Mouse (Mus musculus) inflammation-experienced regulatory T-cells, adult 6 months (primary cell): ENCODE measurements around the gene Mettl8. TPM values are rescaled to one million over a fixed set of nuclear protein-coding genes. Genes with fewer than 3 reads are reported as not detected.

ENCODE experiments used
- ATAC-seq: one replicate; pipeline ENCODE4 v1.8.0; 2017
- polyA plus RNA-seq, 3 experiments: library from polyadenylated mRNA; unstranded; fragments of 100-300 nt; shearing (Covaris generic); gene quantifications; one replicate each; pipeline ENCODE4 v1.2.1; 2017

The Mettl8 gene
- polyA plus RNA-seq, 3 experiments from 2014 or later: 8.0 to 17.2 (median 14.0) TPM

GRCm38 (mm10) chr2:71033014-71033413 lies 22.4 kb downstream of the Mettl8 start:
- no peak for ATAC-seq

- ATAC-seq: peak; percentile 84
These were observed 23.2 kb downstream of the Mettl8 start for GRCm38 (mm10) chr2:71031973-71032794.

DNA sequence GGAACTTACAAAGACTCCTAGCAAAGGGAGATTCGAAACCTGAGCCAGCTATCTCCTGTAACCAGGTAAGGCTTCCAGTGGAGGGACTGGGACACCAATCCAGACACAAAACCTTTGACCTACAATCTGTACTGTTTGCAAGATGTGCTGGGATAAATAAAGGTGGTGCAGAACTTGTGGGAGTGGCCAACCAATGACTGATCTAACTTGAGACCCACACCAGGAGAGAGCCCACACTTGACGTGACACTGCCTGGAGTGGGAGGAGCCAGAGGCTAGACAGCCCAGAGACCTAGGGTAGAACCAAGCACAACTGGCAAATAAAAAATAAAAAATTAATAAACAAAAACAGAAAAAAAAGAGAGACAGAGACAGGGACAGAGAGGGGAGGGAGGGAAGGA lies 24.7 kb downstream of the Mettl8 start:
- ATAC-seq: no peak

DNA sequence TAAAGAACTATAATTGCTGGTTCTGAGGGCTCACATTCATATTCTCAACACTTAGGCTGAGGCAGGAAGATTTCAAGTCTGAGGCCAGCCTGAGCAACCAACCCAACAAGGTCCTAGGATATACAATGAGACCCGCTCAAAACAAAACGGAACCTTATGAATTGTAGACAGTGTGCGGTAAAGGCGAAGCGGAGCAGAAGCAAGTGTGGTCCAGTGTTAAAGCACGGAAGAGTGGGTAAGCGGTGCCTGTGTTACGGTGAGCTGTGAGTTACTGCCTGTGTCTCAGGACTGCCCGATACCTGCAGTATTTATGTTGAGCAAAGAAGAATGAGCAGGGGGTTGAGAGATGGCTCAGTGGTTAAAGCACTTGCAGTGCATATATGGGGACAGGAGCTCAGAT lies 27.8 kb downstream of the Mettl8 start:
- ATAC-seq: no peak

DNA sequence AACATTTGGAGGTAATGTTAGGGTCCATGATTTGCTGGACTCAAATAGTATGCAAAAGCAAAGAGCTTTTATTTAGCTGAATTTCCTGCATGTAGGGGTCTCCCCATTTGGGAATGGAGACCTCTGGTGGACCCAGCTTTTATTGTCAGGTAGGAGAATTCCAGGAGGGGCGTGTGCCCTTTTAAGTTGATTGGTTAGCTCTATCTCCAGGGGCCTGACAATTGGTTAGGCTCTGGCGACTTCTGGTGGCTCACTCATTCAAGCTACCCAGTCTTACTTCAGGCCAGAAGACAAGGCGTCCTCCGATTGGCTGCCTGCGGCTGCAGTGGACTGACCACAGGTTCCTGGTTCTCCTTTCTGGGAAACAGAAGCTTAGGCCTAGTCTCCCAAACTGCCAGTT lies 28.6 kb downstream of the Mettl8 start:
- ATAC-seq: no peak

DNA sequence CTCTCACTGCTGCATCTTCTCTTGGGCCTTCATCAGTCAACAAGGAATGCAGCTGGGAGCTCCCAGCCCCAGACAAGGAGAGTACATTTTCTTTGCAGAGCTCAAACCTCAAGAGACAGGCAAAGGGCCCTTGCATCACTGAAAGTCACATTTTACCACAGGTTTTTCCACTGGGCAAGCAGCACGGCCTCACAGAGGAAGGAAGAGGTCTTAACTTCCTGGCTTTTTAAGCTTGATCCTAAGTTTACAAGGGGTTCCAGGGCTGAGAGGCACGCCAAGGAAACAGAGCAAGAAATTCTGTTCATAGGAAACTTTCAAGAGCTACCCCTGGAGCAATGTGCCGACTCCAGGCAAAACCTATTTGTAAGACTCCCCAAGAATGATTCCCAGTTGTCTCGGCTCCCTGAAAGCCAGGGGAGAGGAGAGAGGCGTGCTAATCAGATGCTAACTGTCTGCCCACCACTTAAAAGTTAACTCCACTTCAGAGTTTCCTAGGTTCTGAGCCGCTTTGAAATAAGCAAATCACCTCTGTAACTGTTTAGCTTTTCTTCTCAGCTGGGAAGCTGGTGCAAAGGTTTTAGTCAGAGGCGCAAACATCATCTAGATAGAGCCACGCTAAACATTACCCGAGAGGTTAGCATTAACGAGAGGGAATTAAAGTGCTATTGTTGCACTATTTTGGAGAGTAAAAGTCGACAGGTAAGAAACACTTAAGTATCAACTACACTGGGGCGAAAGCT lies 29.6 kb downstream of the Mettl8 start:
- no peak for ATAC-seq

GRCm38 (mm10) chr2:71023986-71024385 lies 31.4 kb downstream of the Mettl8 start:
- ATAC-seq: no peak

GRCm38 (mm10) chr2:71022991-71023390 lies 32.4 kb downstream of the Mettl8 start:
- no peak for ATAC-seq

DNA sequence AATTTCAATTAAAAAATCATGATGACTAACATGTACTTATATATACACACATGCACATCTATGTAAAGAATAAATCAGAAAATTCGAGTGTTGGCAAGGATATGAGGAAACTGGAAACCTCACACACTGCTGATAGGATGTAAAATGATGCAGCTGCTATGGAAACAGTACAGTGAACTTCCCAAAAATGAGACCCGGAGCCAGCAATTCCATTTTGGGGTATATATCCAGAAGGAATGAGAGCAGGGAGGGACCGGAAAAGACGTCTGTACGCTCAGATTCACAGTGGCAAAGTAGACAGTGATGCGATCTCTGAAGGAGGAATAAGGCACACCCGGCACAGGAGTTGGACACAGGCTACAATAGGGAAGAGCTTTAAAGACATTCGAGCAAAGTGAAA lies 34.7 kb downstream of the Mettl8 start:
- ATAC-seq: no peak

GRCm38 (mm10) chr2:71019704-71020375 lies 35.5 kb downstream of the Mettl8 start:
- ATAC-seq: no peak

- no peak for ATAC-seq
These were observed 36.1 kb downstream of the Mettl8 start for GRCm38 (mm10) chr2:71019277-71019676.

DNA sequence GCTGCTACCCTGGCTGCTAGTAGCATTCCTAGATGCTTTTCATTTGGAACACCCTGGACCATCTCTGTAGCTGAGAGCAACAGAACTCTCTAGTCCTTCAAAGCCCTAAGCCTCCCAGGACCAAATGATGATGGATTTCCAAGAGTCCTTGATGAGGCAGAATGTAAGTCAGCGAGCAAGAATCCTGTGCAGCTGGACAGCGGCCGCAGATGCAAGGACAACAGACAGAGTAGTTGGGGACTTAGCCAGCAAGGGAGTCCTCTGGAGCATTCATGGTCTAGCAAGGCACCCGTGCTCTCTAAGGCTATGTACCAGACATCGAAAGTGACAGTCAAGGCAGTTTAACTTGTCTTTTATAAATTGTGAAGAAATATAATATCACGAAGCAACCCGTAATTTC lies 41.9 kb downstream of the Mettl8 start:
- ATAC-seq: no peak

DNA sequence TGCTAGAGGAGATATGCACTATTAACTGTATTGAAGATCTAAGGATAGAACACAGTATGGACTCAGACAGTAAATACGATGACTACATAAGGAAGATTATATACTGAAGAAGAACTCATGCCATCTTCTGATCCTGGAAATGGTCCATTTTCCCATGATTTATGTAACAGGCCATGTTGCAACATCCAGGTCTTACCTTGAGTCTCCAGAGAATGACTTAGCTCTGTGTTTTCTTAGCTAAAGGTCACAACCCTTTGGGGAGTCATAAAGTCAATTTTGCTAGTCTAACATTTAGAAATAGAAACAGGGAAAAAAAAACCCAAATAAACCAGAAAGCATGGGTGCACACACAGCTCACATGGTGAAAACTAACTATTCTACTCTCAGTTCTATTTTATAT lies 43.6 kb downstream of the Mettl8 start:
- ATAC-seq: no peak

- no peak for ATAC-seq
These were observed 51.0 kb downstream of the Mettl8 start for GRCm38 (mm10) chr2:71004354-71004753.

DNA sequence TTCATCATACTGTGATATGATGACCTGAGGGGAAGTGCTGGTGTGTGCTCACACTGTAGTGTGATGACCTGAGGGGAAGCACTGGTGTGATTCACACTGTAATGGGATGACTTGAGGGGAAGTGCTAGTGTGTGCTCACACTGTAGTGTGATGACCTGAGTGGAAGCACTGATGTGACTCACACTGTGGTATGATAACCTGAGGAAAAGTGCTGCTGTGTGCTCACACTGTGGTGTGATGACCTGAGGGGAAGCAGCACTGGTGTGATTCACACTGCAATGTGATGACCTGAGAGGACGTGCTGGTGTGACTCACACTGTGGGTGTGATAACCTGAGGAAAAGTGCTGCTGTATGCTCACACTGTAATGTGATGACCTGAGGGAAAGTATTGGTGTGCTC lies 52.9 kb downstream of the Mettl8 start:
- no peak for ATAC-seq

DNA sequence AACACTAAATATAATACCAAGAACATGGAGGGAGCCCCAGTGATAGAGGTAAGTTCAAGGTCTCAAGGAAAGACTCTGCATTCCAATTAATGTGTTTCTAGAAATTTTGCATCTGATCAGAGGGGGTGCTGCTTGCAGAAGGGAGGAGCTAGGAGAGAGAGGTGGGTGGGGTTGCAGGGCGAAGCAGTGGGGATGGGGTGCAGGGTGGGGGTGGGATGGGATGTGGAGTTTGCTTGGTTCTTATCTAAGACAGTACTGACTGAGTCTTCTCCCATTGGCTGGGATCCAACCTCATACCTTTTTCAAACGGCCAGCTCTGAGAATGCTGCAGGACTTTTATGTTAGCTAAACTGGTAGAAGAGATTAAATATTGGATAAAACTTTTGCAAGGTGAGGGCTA lies 56.6 kb downstream of the Mettl8 start:
- no peak for ATAC-seq

DNA sequence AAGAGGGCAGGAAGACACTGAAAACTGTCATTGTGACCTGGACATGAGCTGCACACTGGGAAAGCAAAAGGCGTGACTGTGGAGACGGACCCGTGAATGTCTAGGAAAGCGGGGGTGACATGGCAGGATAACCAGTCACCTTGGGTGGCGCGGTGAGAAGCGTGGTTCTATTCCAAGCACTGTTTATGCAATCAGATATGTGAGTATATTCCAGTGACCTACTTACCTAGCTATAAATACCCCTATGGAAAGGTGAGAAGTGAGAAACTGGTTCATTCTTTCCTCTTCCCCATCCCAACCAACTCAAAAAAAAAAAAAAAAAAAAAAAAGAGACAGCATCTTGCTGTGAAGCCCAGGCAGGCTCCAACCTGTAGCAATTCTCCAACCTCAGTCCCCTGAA lies 58.9 kb downstream of the Mettl8 start:
- no peak for ATAC-seq

DNA sequence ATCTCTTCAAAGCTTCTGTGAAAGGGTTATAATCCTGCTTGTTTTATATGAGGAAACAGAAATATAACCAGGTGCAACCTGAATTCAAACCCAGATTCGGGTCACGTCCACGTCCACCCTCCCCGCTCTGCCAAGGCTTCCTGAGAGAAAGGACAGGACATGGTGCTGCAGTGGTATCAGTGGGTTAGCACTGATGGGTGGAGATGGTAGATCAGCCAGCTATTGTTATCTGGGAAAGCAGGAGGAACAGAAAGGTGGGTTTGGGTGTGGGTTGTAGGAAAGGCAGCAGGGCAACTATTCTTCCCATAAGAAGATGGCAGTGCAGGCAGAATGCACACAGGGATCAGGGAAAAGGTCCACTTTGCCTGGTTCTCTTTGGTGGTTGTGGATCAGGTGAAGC lies 59.5 kb downstream of the Mettl8 start:
- no peak for ATAC-seq

DNA sequence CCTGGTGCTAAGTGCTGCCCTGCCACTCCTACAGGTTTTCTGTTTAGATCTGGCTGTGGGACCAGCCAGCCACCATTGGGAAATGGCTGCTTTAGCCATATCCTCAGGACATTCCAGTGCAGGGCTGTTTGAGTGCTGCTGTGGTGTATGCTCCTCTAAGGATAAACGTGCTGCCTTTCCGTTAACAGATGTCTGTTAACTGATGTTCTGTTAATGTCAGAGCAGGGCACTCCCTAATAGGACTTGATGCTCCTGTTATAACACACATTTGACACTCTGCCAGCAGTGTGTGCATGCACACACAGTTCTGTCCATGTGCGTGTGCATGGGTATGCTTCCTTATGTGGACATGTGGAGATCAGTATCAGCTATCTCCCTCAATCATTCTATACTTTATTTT lies 61.6 kb downstream of the Mettl8 start:
- ATAC-seq: no peak

DNA sequence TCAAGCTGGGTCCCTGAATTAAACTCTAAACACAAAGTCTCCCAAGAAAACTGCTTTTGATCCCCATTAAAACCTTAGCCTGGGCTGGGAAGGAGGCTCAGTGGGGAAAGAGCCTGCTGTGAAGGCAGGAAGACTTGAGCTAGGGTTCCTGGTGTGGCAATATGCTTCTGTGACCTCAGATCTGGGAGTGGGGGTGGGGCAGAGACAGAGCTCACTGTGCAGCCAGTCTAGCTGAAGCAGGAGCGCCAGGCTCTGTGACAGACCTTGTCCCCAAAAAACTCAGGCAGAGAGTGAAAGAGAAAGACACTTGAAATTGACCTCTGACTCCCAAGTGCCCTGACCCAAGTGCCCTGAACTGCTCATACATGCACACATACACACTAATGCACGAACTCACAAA lies 62.7 kb downstream of the Mettl8 start:
- ATAC-seq: no peak

DNA sequence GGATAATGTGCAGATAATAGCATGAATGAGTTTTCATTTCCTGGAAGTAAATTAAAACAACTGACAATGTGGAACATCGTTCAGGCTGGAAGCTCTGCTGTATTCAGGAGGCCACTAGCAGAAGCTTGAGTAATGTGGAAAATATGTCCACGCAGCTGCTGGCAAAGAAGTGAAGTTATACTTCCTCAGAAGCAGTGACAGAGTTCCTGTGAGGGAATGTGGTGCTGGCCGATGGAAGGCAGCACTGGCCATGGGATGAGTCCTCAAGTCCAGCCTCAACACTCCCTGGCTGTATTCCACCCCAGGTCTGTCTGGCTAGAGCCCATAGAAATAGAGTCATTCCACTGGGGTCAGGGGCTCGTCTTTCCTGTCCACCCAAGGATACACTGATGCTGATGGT lies 65.2 kb downstream of the Mettl8 start:
- no peak for ATAC-seq

DNA sequence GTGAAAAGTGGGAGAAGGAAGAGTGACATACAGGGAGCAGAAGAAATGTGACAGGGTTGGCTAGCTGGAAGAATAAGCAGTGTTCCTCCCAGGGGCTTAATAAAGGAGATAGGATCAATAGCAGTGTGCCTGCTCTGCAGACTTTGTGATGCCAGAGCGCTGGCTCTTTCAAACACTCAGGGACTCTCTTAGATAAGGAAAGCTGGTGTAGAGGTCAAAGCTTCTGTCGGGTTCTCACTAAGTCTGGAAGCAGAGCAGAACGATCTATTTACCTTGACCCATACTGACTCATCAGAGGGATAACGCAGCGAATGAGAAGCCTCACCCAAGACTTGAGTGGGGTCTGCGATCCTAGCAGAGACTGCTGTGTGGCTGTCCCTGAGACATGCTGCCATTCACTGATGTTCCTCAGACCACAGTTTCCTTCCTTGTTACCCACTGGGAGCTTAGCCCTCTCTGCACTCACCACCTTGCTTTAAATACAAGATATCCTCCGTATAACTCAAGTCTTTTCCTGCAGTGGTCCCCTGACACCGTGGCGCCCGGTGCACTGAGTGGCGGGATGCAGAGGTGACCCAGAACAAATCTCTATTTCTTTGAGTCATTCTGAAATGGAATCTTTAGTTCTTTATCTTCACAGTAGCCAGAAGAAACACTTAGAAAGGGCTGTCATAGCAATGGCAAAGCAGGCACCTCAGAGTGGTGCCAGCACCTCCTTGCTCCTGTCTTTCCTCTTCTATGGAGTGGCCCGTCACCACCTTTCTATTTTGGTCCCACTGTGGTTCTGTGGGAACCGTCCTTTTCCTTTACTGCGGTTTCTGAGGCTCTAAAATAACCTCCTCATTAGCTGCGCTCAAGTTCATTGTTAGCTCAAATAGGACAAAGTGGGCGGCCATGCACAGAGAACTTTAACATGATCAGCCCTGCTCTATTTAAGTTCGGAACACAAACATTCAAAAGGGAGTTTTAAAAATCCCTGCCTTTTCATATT lies 65.9 kb downstream of the Mettl8 start:
- ATAC-seq: no peak
